9 mouse cellular contexts compared by ENCODE assay signal in the genomic region with DNA sequence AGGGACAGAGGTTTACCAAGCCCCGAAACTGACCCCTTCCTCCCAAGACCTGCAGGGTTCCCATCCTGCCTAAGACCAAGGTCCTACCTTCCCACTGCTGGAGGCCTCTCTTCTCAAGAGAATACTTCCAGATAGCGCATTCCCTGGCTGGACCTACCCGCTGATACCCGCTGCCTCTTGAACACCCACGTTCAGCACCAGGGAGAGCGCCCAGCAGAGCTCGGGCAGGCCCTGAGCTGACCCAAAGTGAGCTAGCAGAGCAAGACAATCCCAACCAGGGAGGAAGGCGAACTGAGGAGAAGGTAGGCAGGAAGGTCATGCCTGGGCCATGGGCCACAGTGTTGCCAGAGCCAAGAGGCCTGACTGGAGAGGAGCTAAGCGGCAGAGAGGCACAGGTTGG. TPM values are rescaled to one million over a fixed set of nuclear protein-coding genes. Genes with fewer than 3 reads are reported as not detected.
DNase-seq lines count a peak whose midpoint lies in the region; ATAC-seq and TF ChIP-seq lines count a peak whose summit lies in the region.
"Had no signal": no experiment of that assay in that cellular context is flagged by ENCODE, and none has a peak within 500 bp of the region (broad histone marks: within the 10 kb centered on the region; RNA-seq: fewer than 3 reads in every experiment).

No protein-coding gene starts in this region.

- no peak overlapping the region for H3K9ac ChIP-seq in heart, postnatal 0 days (replicated peaks; ENCODE audit: low read depth, low read length)
- H3K9ac ChIP-seq in lung, embryonic 14.5 days: no peak overlapping the region
- H3K9ac ChIP-seq in forebrain, embryonic 14.5 days (ENCODE audit: low read length): no peak overlapping the region
- H3K9ac ChIP-seq: limb, embryonic 13.5 days had no signal

- WGBS in heart, postnatal 0 days: 2% methylated on average over 9 of the region's 9 CpGs
- 4% methylated on average over 9 of the region's 9 CpGs for WGBS in lung, embryonic 14.5 days
- 10% methylated on average over 9 of the region's 9 CpGs for WGBS in forebrain, embryonic 14.5 days

- peaks cover 73% of the 10 kb centered on the region for H3K27me3 ChIP-seq in heart, postnatal 0 days (ENCODE audit: control insufficient read depth, insufficient read depth, low read length)
- H3K27me3 ChIP-seq in lung, embryonic 14.5 days (ENCODE audit: insufficient read depth, low read length): peaks cover 46% of the 10 kb centered on the region
- H3K27me3 ChIP-seq in forebrain, embryonic 14.5 days (replicated peaks; ENCODE audit: control insufficient read depth, insufficient read depth, low read length): peaks cover 40% of the 10 kb centered on the region

- no peaks in the 10 kb centered on the region for H3K36me3 ChIP-seq in heart, postnatal 0 days (replicated peaks; ENCODE audit: control insufficient read depth, insufficient read depth, low read length)
- H3K36me3 ChIP-seq in lung, embryonic 14.5 days (ENCODE audit: insufficient read depth): no peaks in the 10 kb centered on the region
- no peaks in the 10 kb centered on the region for H3K36me3 ChIP-seq in forebrain, embryonic 14.5 days (ENCODE audit: control insufficient read depth, insufficient read depth, low read length)
- H3K36me3 ChIP-seq: limb, embryonic 13.5 days had no signal

- H3K4me3 ChIP-seq in heart, postnatal 0 days (ENCODE audit: low read depth, low read length): no peak overlapping the region
- H3K4me3 ChIP-seq in lung, embryonic 14.5 days (ENCODE audit: low read depth, low read length): no peak overlapping the region
- H3K4me3 ChIP-seq in forebrain, embryonic 14.5 days (ENCODE audit: low read depth, low read length): no peak overlapping the region
- H3K4me3 ChIP-seq: limb, embryonic 13.5 days had no signal

- DNase-seq in heart, postnatal 0 days (ENCODE audit: low spot score): peak; percentile 80
- no peak for DNase-seq in heart, adult 8-10 months (ENCODE audit: low spot score)
- peak; percentile 91 to 92 for DNase-seq in adrenal gland, postnatal 36 days
- peak; percentile 93 for DNase-seq in lung, embryonic 14.5 days
- DNase-seq in thymus, postnatal 36 days: peak; percentile 31 to 32
- DNase-seq in frontal cortex, postnatal 14 days (ENCODE audit: low spot score in 2 of 2): no peak
- DNase-seq in forebrain, embryonic 14.5 days (ENCODE audit: low spot score): no peak

- no peak overlapping the region for H3K4me2 ChIP-seq in heart, postnatal 0 days (ENCODE audit: low read depth, low read length)
- no peak overlapping the region for H3K4me2 ChIP-seq in lung, embryonic 14.5 days
- H3K4me2 ChIP-seq in forebrain, embryonic 14.5 days (ENCODE audit: low read length): no peak overlapping the region
- H3K4me2 ChIP-seq: limb, embryonic 13.5 days had no signal

- no peaks in the 10 kb centered on the region; the same call in 1 of the 2 replicates for H3K9me3 ChIP-seq in heart, postnatal 0 days (replicated peaks; ENCODE audit: control insufficient read depth, low read length)
- H3K9me3 ChIP-seq in lung, embryonic 14.5 days (ENCODE audit: low read depth, low read length): no peaks in the 10 kb centered on the region
- H3K9me3 ChIP-seq in forebrain, embryonic 14.5 days (replicated peaks; ENCODE audit: control insufficient read depth, low read length): no peaks in the 10 kb centered on the region

- H3K4me1 ChIP-seq in heart, postnatal 0 days (ENCODE audit: control insufficient read depth, insufficient read depth): peaks cover 4% of the 10 kb centered on the region
- H3K4me1 ChIP-seq in lung, embryonic 14.5 days (ENCODE audit: insufficient read depth): no peaks in the 10 kb centered on the region
- peaks cover 9% of the 10 kb centered on the region; the same call in 1 of the 2 replicates for H3K4me1 ChIP-seq in forebrain, embryonic 14.5 days (ENCODE audit: control insufficient read depth, insufficient read depth, low read length)

- H3K27ac ChIP-seq in heart, postnatal 0 days (ENCODE audit: low read depth): no peak overlapping the region
- H3K27ac ChIP-seq in lung, embryonic 14.5 days (ENCODE audit: low read depth): no peak overlapping the region
- H3K27ac ChIP-seq in forebrain, embryonic 14.5 days (ENCODE audit: low read depth, low read length): no peak overlapping the region
- H3K27ac ChIP-seq: limb, embryonic 13.5 days had no signal

- ATAC-seq in heart, postnatal 0 days (ENCODE audit: insufficient read depth, low read depth): peak; percentile 52; the same call in 1 of the 2 replicates
- peak; percentile 85 to 88 for ATAC-seq in hematopoietic stem cell, adult 5-6 weeks (replicated peaks in 1 of 2; ENCODE audit: insufficient read depth in 1 of 2, low FRiP score in 2 of 2, low TSS enrichment in 1 of 2, low read depth in 1 of 2, poor library complexity in 2 of 2, severe bottlenecking in 2 of 2)
- peak; percentile 39; the same call in 1 of the 2 replicates for ATAC-seq in lung, embryonic 14.5 days (ENCODE audit: insufficient read depth)
- no peak for ATAC-seq in forebrain, embryonic 14.5 days

- TF ChIP-seq EP300 in heart, postnatal 0 days (IDR thresholded peaks at IDR 0.05; ENCODE audit: low read depth): no peak

- TF ChIP-seq CTCF in heart, postnatal 0 days (IDR thresholded peaks at IDR 0.05; ENCODE audit: low read depth): no peak
- TF ChIP-seq CTCF in lung, embryonic 14.5 days (IDR thresholded peaks at IDR 0.05; ENCODE audit: low read depth): no peak

RNA-seq across cellular contexts. Expression of a gene that starts 3.7 kb away (rescaled TPM):
- not detected in 2 replicates for total RNA-seq in heart, postnatal 0 days (2014; rRNA removed; ENCODE audit: low replicate concordance)
- polyA plus RNA-seq in heart, postnatal 0 days (2015; fragmentation: Nextera tagmentation; extraction: Ambion mirVana): 0.07 TPM in 1 of 2 replicates, not detected in the other
- not detected for total RNA-seq in heart, adult 8-10 months (2022)
- total RNA-seq in adrenal gland, postnatal 36 days (2021): under 1 TPM in 1 of 2 experiments, not detected in 1; 0.20 TPM
- not detected in 2 replicates for total RNA-seq in hematopoietic stem cell, adult 5-6 weeks (2017)
- 0.17 and 0.18 TPM in 2 replicates for polyA plus RNA-seq in lung, embryonic 14.5 days (2014; fragmentation: Nextera tagmentation; extraction: Ambion mirVana)
- polyA plus RNA-seq in forebrain, embryonic 14.5 days (2014; fragmentation: Nextera tagmentation; extraction: Ambion mirVana): 1.4 and 1.5 TPM in 2 replicates

RNA-seq across cellular contexts. Expression of a gene that starts 45.8 kb away (rescaled TPM):
- 35.1 and 51.2 TPM in 2 replicates for total RNA-seq in heart, postnatal 0 days (2014; rRNA removed; ENCODE audit: low replicate concordance)
- 50.5 and 54.1 TPM in 2 replicates for polyA plus RNA-seq in heart, postnatal 0 days (2015; fragmentation: Nextera tagmentation; extraction: Ambion mirVana)
- total RNA-seq in heart, adult 8-10 months (2022): 10 to 100 TPM; 25.9 to 31.7 (median 26.3) TPM
- 10 to 100 TPM; 44.5 to 49.6 TPM for total RNA-seq in adrenal gland, postnatal 36 days (2021)
- 4.7 and 7.1 TPM in 2 replicates for total RNA-seq in hematopoietic stem cell, adult 5-6 weeks (2017)
- 70.4 and 74.1 TPM in 2 replicates for polyA plus RNA-seq in lung, embryonic 14.5 days (2014; fragmentation: Nextera tagmentation; extraction: Ambion mirVana)
- 77.3 and 92.4 TPM in 2 replicates for polyA plus RNA-seq in forebrain, embryonic 14.5 days (2014; fragmentation: Nextera tagmentation; extraction: Ambion mirVana)

RNA-seq across cellular contexts. Expression of a gene that starts 46.1 kb away (rescaled TPM):
- total RNA-seq in heart, postnatal 0 days (2014; rRNA removed; ENCODE audit: low replicate concordance): 721 and 837 TPM in 2 replicates
- 3,434 and 3,656 TPM in 2 replicates for polyA plus RNA-seq in heart, postnatal 0 days (2015; fragmentation: Nextera tagmentation; extraction: Ambion mirVana)
- 1,000 to 10,000 TPM; 1,379 to 1,599 (median 1,505) TPM for total RNA-seq in heart, adult 8-10 months (2022)
- total RNA-seq in adrenal gland, postnatal 36 days (2021): 100 to 1,000 TPM; 958 to 992 TPM
- 23.9 and 115 TPM in 2 replicates for total RNA-seq in hematopoietic stem cell, adult 5-6 weeks (2017)
- polyA plus RNA-seq in lung, embryonic 14.5 days (2014; fragmentation: Nextera tagmentation; extraction: Ambion mirVana): 736 and 777 TPM in 2 replicates
- polyA plus RNA-seq in forebrain, embryonic 14.5 days (2014; fragmentation: Nextera tagmentation; extraction: Ambion mirVana): 538 and 693 TPM in 2 replicates

Comparison
In these comparisons a context has a peak if more than half of its experiments do, and no peak if none do; other contexts are left out.
1. DNase-seq: peak in heart, postnatal 0 days (single experiment), adrenal gland, postnatal 36 days (2 of 2), lung, embryonic 14.5 days (single experiment) and thymus, postnatal 36 days (2 of 2); none in heart, adult 8-10 months (single experiment), frontal cortex, postnatal 14 days (0 of 2) and forebrain, embryonic 14.5 days (single experiment).